Mouse (Mus musculus) mesoderm, embryonic 11.5 days (tissue): ENCODE measurements at regions not wholly inside any gene's neighbourhood (a gene's known extent, or its start where the extent isn't known, plus 50 kb on each side); places are given as distances from the start of the nearest gene placed in this dataset.
A peak's percentile ranks its signal among the peaks of the same experiment; 100 is the strongest.
"Not testable (repeated sequence)": the region's sequence is repeated elsewhere in the genome, so short reads cannot be mapped to it uniquely, and the experiment has no call there.

Experiments
- DNase-seq: peaks from one replicate; pipeline ENCODE4 v3.0.0-alpha.2; 2012; ENCODE audit warnings: low read depth, low spot score

- no peak for DNase-seq
Measured at GRCm38 (mm10) chrX:104931153-104931706, 74.2 kb upstream of the Magee2 start.

- DNase-seq = no peak
Measured at GRCm38 (mm10) chrX:104951587-104951986, 94.5 kb upstream of the Magee2 start.

- not testable (repeated sequence) for DNase-seq
Measured at GRCm38 (mm10) chrX:104952809-104953208, 95.7 kb upstream of the Magee2 start.

GRCm38 (mm10) chrX:104953391-104953790 lies 96.3 kb upstream of the Magee2 start:
- DNase-seq = not testable (repeated sequence)

GRCm38 (mm10) chrX:104978432-104978831 lies 101.1 kb upstream of the Pbdc1 start:
- DNase-seq = no peak

- DNase-seq = no peak
Measured at GRCm38 (mm10) chrX:105003260-105003659, 76.3 kb upstream of the Pbdc1 start.

GRCm38 (mm10) chrX:105006445-105006844 lies 73.1 kb upstream of the Pbdc1 start:
- peak; percentile 36 for DNase-seq
